In genomic region chr15:97846121-97846882, GRCm38 (mm10) we compare ENCODE assay signal across 31 mouse cellular contexts. TPM values are rescaled to one million over a fixed set of nuclear protein-coding genes. Genes with fewer than 3 reads are reported as not detected.
DNase-seq lines count a peak whose midpoint lies in the region; ATAC-seq and TF ChIP-seq lines count a peak whose summit lies in the region.
"Had no signal": no experiment of that assay in that cellular context is flagged by ENCODE, and none has a peak within 500 bp of the region (broad histone marks: within the 10 kb centered on the region; RNA-seq: fewer than 3 reads in every experiment).

No protein-coding gene starts in this region.

- H3K4me1 ChIP-seq in liver, embryonic 11.5 days (replicated peaks; ENCODE audit: control insufficient read depth, insufficient read depth, low read length) = peaks cover 46% of the 10 kb centered on the region
- H3K4me1 ChIP-seq in liver, embryonic 14.5 days (replicated peaks; ENCODE audit: control insufficient read depth in 2 of 2, insufficient read depth in 2 of 2, low read length in 1 of 2) = peaks cover 47 to 82% of the 10 kb centered on the region in 2 experiments
- H3K4me1 ChIP-seq in forebrain, embryonic 13.5 days = peaks cover 6% of the 10 kb centered on the region; the same call in 1 of the 2 replicates
- H3K4me1 ChIP-seq in thymus, adult 2 months (replicated peaks; ENCODE audit: control insufficient read depth, insufficient read depth, low read length) = peaks cover 28% of the 10 kb centered on the region
- H3K4me1 ChIP-seq: heart, embryonic 12.5 days; hindbrain, embryonic 13.5 days had no signal

- WGBS in liver, embryonic 11.5 days = 62% methylated on average over 11 of the region's 11 CpGs
- 48% methylated on average over 11 of the region's 11 CpGs for WGBS in liver, embryonic 14.5 days (ENCODE audit: insufficient replicate concordance)
- WGBS in forebrain, embryonic 13.5 days = 89% methylated on average over 11 of the region's 11 CpGs
- 94% methylated on average over 11 of the region's 11 CpGs for WGBS in thymus, adult 2 months

- H3K9ac ChIP-seq in liver, embryonic 11.5 days (ENCODE audit: low read depth, low read length) = peak overlapping the region; percentile 67; the same call in 1 of the 2 replicates
- no peak overlapping the region; the same call in 1 of the 2 replicates for H3K9ac ChIP-seq in liver, embryonic 14.5 days (replicated peaks)
- H3K9ac ChIP-seq in forebrain, embryonic 13.5 days = no peak overlapping the region
- H3K9ac ChIP-seq: embryonic facial prominence, embryonic 13.5 days; heart, embryonic 12.5 days; heart, embryonic 15.5 days; hindbrain, embryonic 13.5 days had no signal

- TF ChIP-seq CTCF in liver, embryonic 14.5 days (IDR thresholded peaks at IDR 0.05; ENCODE audit: low read depth) = no peak
- no peak for TF ChIP-seq CTCF in thymus, adult 2 months (IDR thresholded peaks at IDR 0.05; ENCODE audit: borderline replicate concordance, control insufficient read depth, extremely low read depth, insufficient read depth, low read length, poor library complexity)

- H3K4me2 ChIP-seq in liver, embryonic 11.5 days = peak overlapping the region; percentile 61
- H3K4me2 ChIP-seq in liver, embryonic 14.5 days (ENCODE audit: low read depth) = peak overlapping the region; percentile 85
- H3K4me2 ChIP-seq in forebrain, embryonic 13.5 days = no peak overlapping the region
- H3K4me2 ChIP-seq: embryonic facial prominence, embryonic 13.5 days; heart, embryonic 12.5 days; heart, embryonic 15.5 days; hindbrain, embryonic 13.5 days had no signal

- no peak for ATAC-seq in liver, embryonic 11.5 days (replicated peaks; ENCODE audit: low FRiP score)
- ATAC-seq in liver, embryonic 14.5 days (ENCODE audit: insufficient read depth) = no peak
- no peak for ATAC-seq in forebrain, embryonic 13.5 days
- ATAC-seq: activated CD4-positive, CD25-positive, alpha-beta regulatory T cell, adult 4 months; forebrain, embryonic 14.5 days; hindbrain, postnatal 0 days had no signal

- H3K4me3 ChIP-seq in liver, embryonic 11.5 days (ENCODE audit: low read depth, low read length) = peak overlapping the region; percentile 8; the same call in 1 of the 2 replicates
- H3K4me3 ChIP-seq in liver, embryonic 14.5 days (ENCODE audit: insufficient read depth in 1 of 2, low read depth in 2 of 2, low read length in 2 of 2) = no peak overlapping the region
- no peak overlapping the region for H3K4me3 ChIP-seq in forebrain, embryonic 13.5 days
- no peak overlapping the region for H3K4me3 ChIP-seq in thymus, adult 2 months (ENCODE audit: control insufficient read depth, insufficient read depth, low read length)
- H3K4me3 ChIP-seq: embryonic facial prominence, embryonic 10.5 days; embryonic facial prominence, embryonic 13.5 days; forebrain, embryonic 10.5 days; heart, embryonic 12.5 days; heart, embryonic 15.5 days; hindbrain, embryonic 10.5 days; hindbrain, embryonic 13.5 days had no signal

- TF ChIP-seq EP300 in liver, embryonic 14.5 days (IDR thresholded peaks at IDR 0.05; ENCODE audit: low read depth) = no peak

- H3K9me3 ChIP-seq in liver, embryonic 11.5 days (ENCODE audit: control insufficient read depth, low read length) = no peaks in the 10 kb centered on the region
- no peaks in the 10 kb centered on the region for H3K9me3 ChIP-seq in liver, embryonic 14.5 days (ENCODE audit: control insufficient read depth, low read length)
- H3K9me3 ChIP-seq in forebrain, embryonic 13.5 days (replicated peaks) = no peaks in the 10 kb centered on the region
- H3K9me3 ChIP-seq: embryonic facial prominence, embryonic 10.5 days; embryonic facial prominence, embryonic 13.5 days; forebrain, embryonic 10.5 days; heart, embryonic 12.5 days; heart, embryonic 15.5 days; hindbrain, embryonic 10.5 days; hindbrain, embryonic 13.5 days had no signal

- peak overlapping the region; percentile 85 for H3K27ac ChIP-seq in liver, embryonic 11.5 days (ENCODE audit: low read depth, low read length)
- peak overlapping the region; percentile 23 for H3K27ac ChIP-seq in liver, embryonic 14.5 days
- H3K27ac ChIP-seq in forebrain, embryonic 13.5 days = no peak overlapping the region
- no peak overlapping the region; the same call in 1 of the 2 replicates for H3K27ac ChIP-seq in thymus, adult 2 months (ENCODE audit: control insufficient read depth, insufficient read depth, low read length)
- H3K27ac ChIP-seq: embryonic facial prominence, embryonic 10.5 days; embryonic facial prominence, embryonic 13.5 days; forebrain, embryonic 10.5 days; heart, embryonic 15.5 days; hindbrain, embryonic 10.5 days; hindbrain, embryonic 13.5 days; hindbrain, postnatal 0 days had no signal

- H3K36me3 ChIP-seq in liver, embryonic 11.5 days (ENCODE audit: control insufficient read depth, insufficient read depth, low read length) = no peaks in the 10 kb centered on the region
- H3K36me3 ChIP-seq in liver, embryonic 14.5 days (replicated peaks; ENCODE audit: control insufficient read depth, insufficient read depth, low read depth) = no peaks in the 10 kb centered on the region
- no peaks in the 10 kb centered on the region for H3K36me3 ChIP-seq in forebrain, embryonic 13.5 days (ENCODE audit: poor library complexity, severe bottlenecking)
- no peaks in the 10 kb centered on the region for H3K36me3 ChIP-seq in thymus, adult 2 months (ENCODE audit: control insufficient read depth, insufficient read depth, low read length)
- H3K36me3 ChIP-seq: embryonic facial prominence, embryonic 10.5 days; embryonic facial prominence, embryonic 13.5 days; forebrain, embryonic 10.5 days; heart, embryonic 12.5 days; heart, embryonic 15.5 days; hindbrain, embryonic 10.5 days; hindbrain, embryonic 13.5 days had no signal

- no peak for DNase-seq in liver, embryonic 11.5 days (ENCODE audit: low spot score)
- DNase-seq in liver = no peak
- peak; percentile 70 for DNase-seq in MEL-GATA-1-ER (ENCODE audit: extremely low read depth, low read depth)
- DNase-seq in liver, embryonic 14.5 days (ENCODE audit: low read depth in 3 of 3, low spot score in 3 of 3) = no peak
- DNase-seq in naive thymus-derived CD4-positive, alpha-beta T cell, adult 2 months (ENCODE audit: low read depth) = peak; percentile 14
- DNase-seq in thymus, adult 2 months = no peak
- DNase-seq in left cerebral cortex, adult 11 months (ENCODE audit: low spot score) = no peak
- DNase-seq: adrenal gland, adult 8-10 months; adrenal gland, postnatal 25 days; B cell, adult 2 months; cerebellum, adult 11-12 months; cerebellum, adult 8-10 months; cerebellum, postnatal 10 days; cerebellum, postnatal 36 days; embryo, embryonic 11 days; gastrocnemius, postnatal 25 days; heart, adult 18-20 months; heart, postnatal 10 days; heart, postnatal 36 days had no signal

- H3K27me3 ChIP-seq in liver, embryonic 11.5 days (replicated peaks; ENCODE audit: control insufficient read depth, insufficient read depth, low read length) = no peaks in the 10 kb centered on the region
- H3K27me3 ChIP-seq in liver, embryonic 14.5 days (ENCODE audit: control insufficient read depth, insufficient read depth, low read length) = no peaks in the 10 kb centered on the region
- no peaks in the 10 kb centered on the region for H3K27me3 ChIP-seq in forebrain, embryonic 13.5 days
- no peaks in the 10 kb centered on the region for H3K27me3 ChIP-seq in thymus, adult 2 months (ENCODE audit: control insufficient read depth, insufficient read depth, low read length)
- H3K27me3 ChIP-seq: CH12.LX; embryonic facial prominence, embryonic 13.5 days; hindbrain, embryonic 13.5 days had no signal

- no peak for TF ChIP-seq POLR2A in thymus, adult 2 months (IDR thresholded peaks at IDR 0.05; ENCODE audit: control insufficient read depth, extremely low read depth, insufficient read depth, low read length, poor library complexity)

RNA-seq across cellular contexts. Expression of gene Hdac7, which starts 2.0 kb away (rescaled TPM):
- polyA plus RNA-seq in liver, embryonic 11.5 days (2014; fragmentation: Nextera tagmentation; extraction: Ambion mirVana) = 28.1 and 33.5 TPM in 2 replicates
- polyA plus RNA-seq in liver, embryonic 14.5 days (2012; rRNA removed) = 8.6 and 11.3 TPM in 2 replicates
- 4.7 and 6.6 TPM in 2 replicates for polyA plus RNA-seq in liver, embryonic 14.5 days (2014; fragmentation: Nextera tagmentation; extraction: Ambion mirVana)
- polyA plus RNA-seq in forebrain, embryonic 13.5 days (2015; fragmentation: Nextera tagmentation; extraction: Ambion mirVana) = 20.3 and 23.3 TPM in 2 replicates
- 827 and 963 TPM in 2 replicates for polyA plus RNA-seq in thymus, adult 2 months (2012; rRNA removed)

Comparison
In these comparisons a context has a peak if more than half of its experiments do, and no peak if none do; other contexts are left out.
1. DNase-seq: peak in MEL-GATA-1-ER (single experiment) and naive thymus-derived CD4-positive, alpha-beta T cell, adult 2 months (single experiment); none in liver, embryonic 11.5 days (single experiment), liver (single experiment), liver, embryonic 14.5 days (0 of 3), thymus, adult 2 months (single experiment) and left cerebral cortex, adult 11 months (single experiment).
2. H3K27ac ChIP-seq: peak in liver, embryonic 11.5 days (single experiment) and liver, embryonic 14.5 days (single experiment); none in forebrain, embryonic 13.5 days (single experiment) and thymus, adult 2 months (single experiment).
3. RNA of gene Hdac7, which starts 2.0 kb away (polyA plus RNA-seq): 827 to 963 TPM in thymus, adult 2 months; 28.1 to 33.5 TPM in liver, embryonic 11.5 days, 20.3 to 23.3 TPM in forebrain, embryonic 13.5 days and 4.7 to 11.3 TPM in liver, embryonic 14.5 days; every median in the first group is over 10 times any median in the second.